Mouse (Mus musculus) left cerebral cortex, postnatal 10 days (tissue): ENCODE data around the gene Nipsnap2. TPM values are rescaled to one million over a fixed set of nuclear protein-coding genes. Genes with fewer than 3 reads are reported as not detected.
"Not testable (repeated sequence)": the region's sequence is repeated elsewhere in the genome, so short reads cannot be mapped to it uniquely, and the experiment has no call there.

Experiments used
- DNase-seq, 2 experiments: peaks; one replicate each; pipeline ENCODE4 v3.0.0; 2021 to 2022; ENCODE audit warnings: low spot score in 2 of 2, mixed read lengths in 1 of 2; ENCODE audit errors: extremely low spot score in 1 of 2
- intact Hi-C: fragments of 180-260 bp; cut with DNase I; formaldehyde crosslinking; loops from one replicate; pipeline ENCODE4 v1.15.1; 2025
- total RNA-seq, 2 experiments: library from RNA; stranded (reverse); gene quantifications; 2 replicates each; pipeline ENCODE4 v1.2.3; 2021

The Nipsnap2 gene
- total RNA-seq, 2 experiments from 2014 or later = 75.6 to 77.0 TPM

DNA sequence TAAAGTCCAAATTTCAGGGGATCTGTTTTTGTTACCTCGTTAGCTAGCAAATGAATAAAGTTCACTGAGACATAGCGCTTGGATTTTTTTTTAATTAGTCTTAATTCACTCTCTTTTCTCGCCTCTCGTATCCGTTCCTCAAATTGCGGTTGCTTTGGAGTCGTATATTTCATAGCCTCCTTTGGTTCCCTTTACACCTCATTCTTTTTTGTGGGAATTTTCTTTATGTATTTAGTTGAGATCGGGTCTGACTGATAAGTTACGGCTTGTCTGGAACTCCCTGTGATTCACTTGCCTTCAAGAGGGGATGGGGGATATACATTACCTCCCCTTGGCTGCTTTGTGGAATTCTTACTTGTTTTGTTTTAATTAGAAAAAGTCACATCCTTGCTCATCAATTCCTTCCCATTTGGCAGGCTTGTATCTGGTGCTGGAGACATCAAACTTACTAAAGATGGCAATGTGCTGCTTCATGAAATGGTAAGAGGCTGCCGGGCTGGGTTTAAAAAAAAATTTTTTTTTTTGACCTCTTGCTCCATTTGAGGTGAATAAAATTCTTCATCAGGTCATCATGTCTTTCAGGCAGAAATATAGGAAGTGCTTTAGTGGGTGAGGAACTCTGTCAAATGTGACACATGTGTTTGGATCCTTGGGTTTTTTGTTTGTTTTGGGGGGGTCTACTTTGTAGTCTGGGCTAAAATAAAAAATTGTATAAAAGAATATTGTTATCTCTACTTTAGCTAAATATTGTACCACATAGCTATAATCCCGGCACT lies 63.1 kb downstream of the Nipsnap2 start:
- intact Hi-C loops = no loop called here
- no peak for DNase-seq

- DNase-seq, intact Hi-C loops: not testable (repeated sequence)
These were observed 65.7 kb downstream of the Nipsnap2 start for GRCm38 (mm10) chr5:129790591-129790990.

Other genes with a start within 250 kb of the Nipsnap2 start
- 100 to 1,000 TPM; 125 to 134 TPM for gene Sfswap, start 223.8 kb upstream of the Nipsnap2 start, total RNA-seq
- gene Mmp17, start 140.9 kb upstream of the Nipsnap2 start, total RNA-seq = 10 to 100 TPM; 62.2 to 62.9 TPM
- gene Zfp11, start 55.0 kb upstream of the Nipsnap2 start, total RNA-seq = 1 to 10 TPM; 8.0 to 8.1 TPM
- not detected for gene Sept14, start 16.6 kb upstream of the Nipsnap2 start, total RNA-seq
- 10 to 100 TPM; 75.9 to 90.0 TPM for gene Mrps17, start 9.6 kb upstream of the Nipsnap2 start, total RNA-seq
- 10 to 100 TPM; 21.9 to 23.6 TPM for gene Psph, start 62.4 kb downstream of the Nipsnap2 start, total RNA-seq
- 10 to 100 TPM; 20.2 to 20.5 TPM for gene Sumf2, start 121.9 kb downstream of the Nipsnap2 start, total RNA-seq
- gene Chchd2, start 162.4 kb downstream of the Nipsnap2 start, total RNA-seq = 100 to 1,000 TPM; 426 to 432 TPM
- gene Zbed5, start 170.7 kb downstream of the Nipsnap2 start, total RNA-seq = 1 to 10 TPM; 3.8 to 5.8 TPM
- 1 to 10 TPM; 7.8 to 8.7 TPM for gene Phkg1, start 173.5 kb downstream of the Nipsnap2 start, total RNA-seq
- gene Nupr1l, start 183.5 kb downstream of the Nipsnap2 start, total RNA-seq = 1 to 10 TPM; 1.6 to 2.3 TPM
- gene Vkorc1l1, start 216.9 kb downstream of the Nipsnap2 start, total RNA-seq = 10 to 100 TPM; 49.8 to 58.2 TPM